Mouse (Mus musculus) CH12.LX (cell line): ENCODE data around the gene Fam89b. TPM values are rescaled to one million over a fixed set of nuclear protein-coding genes. Genes with fewer than 3 reads are reported as not detected.
A peak's percentile ranks its signal among the peaks of the same experiment; 100 is the strongest.

Source experiments
- DNase-seq: peaks from one replicate; pipeline ENCODE4 v3.0.0-alpha.2; 2013; ENCODE audit errors: extremely low read depth
- H3K27ac ChIP-seq: 2 replicates; pipeline ENCODE4 v1.5.1; 2012; ENCODE audit warnings: low read depth, mild to moderate bottlenecking, control low read depth, moderate library complexity; ENCODE audit not compliant: insufficient read depth
- H3K27me3 ChIP-seq: replicated peaks from 2 replicates; pipeline ENCODE3; 2012; ENCODE audit warnings: inconsistent platforms
- H3K36me3 ChIP-seq, 2 experiments: replicated peaks in 1 of 2; 2 replicates each; pipeline versions ENCODE3 to v1.6.1; 2012; ENCODE audit warnings: inconsistent platforms in 1 of 2, low read length in 1 of 2, mild to moderate bottlenecking in 1 of 2, mixed read lengths in 1 of 2, moderate library complexity in 1 of 2; ENCODE audit not compliant: control insufficient read depth in 1 of 2, insufficient read depth in 1 of 2
- H3K4me1 ChIP-seq, 2 experiments: 2 replicates each; pipeline ENCODE4 v1.6.1; 2012; ENCODE audit warnings: inconsistent platforms in 1 of 2, moderate library complexity in 1 of 2; ENCODE audit not compliant: insufficient read depth in 2 of 2, control insufficient read depth in 1 of 2
- H3K4me2 ChIP-seq: 2 replicates; pipeline ENCODE4 v1.6.1; 2012; ENCODE audit warnings: low read depth, mild to moderate bottlenecking, control low read depth; ENCODE audit not compliant: poor library complexity, insufficient read depth, severe bottlenecking
- H3K4me3 ChIP-seq, 3 experiments: fragments of 150-350 bp in 1 of 3; sonication (generic) in 1 of 3; replicated peaks in 1 of 3; 2 replicates each; pipeline versions ENCODE3 to v1.5.1; 2011 to 2012; ENCODE audit warnings: low read depth in 2 of 3, low read length in 2 of 3, mild to moderate bottlenecking in 2 of 3, moderate library complexity in 2 of 3, control low read depth in 1 of 3, improper control_type of control experiment in 1 of 3, inconsistent platforms in 1 of 3, mixed read lengths in 1 of 3; ENCODE audit not compliant: poor library complexity in 1 of 3
- H3K79me2 ChIP-seq: replicated peaks from 2 replicates; pipeline ENCODE4 v1.6.1; 2012; ENCODE audit warnings: mild to moderate bottlenecking, moderate library complexity; ENCODE audit not compliant: control insufficient read depth, poor library complexity, insufficient read depth, severe bottlenecking; ENCODE audit errors: extremely low read depth
- H3K9ac ChIP-seq: 2 replicates; pipeline ENCODE4 v1.6.1; 2012; ENCODE audit warnings: low read depth, mild to moderate bottlenecking, control low read depth, moderate library complexity; ENCODE audit not compliant: insufficient read depth
- H3K9me3 ChIP-seq: replicated peaks from 2 replicates; pipeline ENCODE3; 2012; ENCODE audit warnings: low read length, inconsistent platforms, mixed read lengths
- CHD1 ChIP-seq: IDR thresholded peaks from 2 replicates; pipeline ENCODE4 v1.6.1; 2012; ENCODE audit warnings: low read depth, low read length, improper control_type of control experiment, inconsistent platforms
- CTCF ChIP-seq, 2 experiments: IDR thresholded peaks in 1 of 2; conservative IDR thresholded peaks in 1 of 2; 2 replicates each; pipeline ENCODE4 v1.5.1; 2011 to 2012; ENCODE audit warnings: low read depth in 2 of 2, low read length in 2 of 2, improper control_type of control experiment in 1 of 2, inconsistent platforms in 1 of 2, mild to moderate bottlenecking in 1 of 2, moderate library complexity in 1 of 2
- ELF1 ChIP-seq: IDR thresholded peaks from 2 replicates; pipeline ENCODE4 v1.6.1; 2014; ENCODE audit warnings: low read depth, mild to moderate bottlenecking, inconsistent platforms, low read length, improper control_type of control experiment
- ETS1 ChIP-seq: conservative IDR thresholded peaks from 2 replicates; pipeline ENCODE4 v1.6.1; 2012; ENCODE audit warnings: low read depth, mild to moderate bottlenecking, inconsistent platforms, low read length, improper control_type of control experiment, moderate library complexity
- GABPA ChIP-seq: IDR thresholded peaks from 2 replicates; pipeline ENCODE4 v1.6.1; 2012; ENCODE audit warnings: low read depth, low read length, improper control_type of control experiment, inconsistent platforms; ENCODE audit not compliant: insufficient replicate concordance
- JUN ChIP-seq: IDR thresholded peaks from 2 replicates; pipeline ENCODE4 v1.6.1; 2011; ENCODE audit warnings: low read depth, mild to moderate bottlenecking, low read length, improper control_type of control experiment, moderate library complexity; ENCODE audit not compliant: insufficient read depth
- MAFK ChIP-seq: IDR thresholded peaks from 2 replicates; pipeline ENCODE4 v1.6.1; 2011; ENCODE audit warnings: low read length, improper control_type of control experiment; ENCODE audit not compliant: insufficient replicate concordance
- MAX ChIP-seq: IDR thresholded peaks from 2 replicates; pipeline ENCODE4 v1.6.1; 2011; ENCODE audit warnings: low read length, improper control_type of control experiment
- MXI1 ChIP-seq: IDR thresholded peaks from 2 replicates; pipeline ENCODE4 v1.6.1; 2011; ENCODE audit warnings: mild to moderate bottlenecking, low read depth, low read length, improper control_type of control experiment
- NELFE ChIP-seq: IDR thresholded peaks from 2 replicates; pipeline ENCODE4 v1.6.1; 2011; ENCODE audit warnings: low read depth, low read length, improper control_type of control experiment
- POLR2A ChIP-seq: IDR thresholded peaks from 2 replicates; pipeline ENCODE4 v1.6.1; 2011; ENCODE audit warnings: low read depth, mild to moderate bottlenecking, improper control_type of control experiment, low read length
- POLR2AphosphoS2 ChIP-seq: IDR thresholded peaks from 2 replicates; pipeline ENCODE4 v1.6.1; 2011; ENCODE audit warnings: low read depth, low read length, improper control_type of control experiment
- RAD21 ChIP-seq: IDR thresholded peaks from 2 replicates; pipeline ENCODE4 v1.6.1; 2011; ENCODE audit warnings: low read depth, mild to moderate bottlenecking, low read length, improper control_type of control experiment, moderate library complexity
- SIN3A ChIP-seq: IDR thresholded peaks from 2 replicates; pipeline ENCODE4 v1.6.1; 2012; ENCODE audit warnings: low read length, improper control_type of control experiment, inconsistent platforms
- UBTF ChIP-seq: IDR thresholded peaks from 2 replicates; pipeline ENCODE4 v1.6.1; 2012; ENCODE audit warnings: low read depth, mild to moderate bottlenecking, inconsistent platforms, low read length, improper control_type of control experiment, moderate library complexity
- USF1 ChIP-seq: IDR thresholded peaks from 2 replicates; pipeline ENCODE4 v1.6.1; 2014; ENCODE audit warnings: low read depth, mild to moderate bottlenecking, inconsistent platforms, low read length, improper control_type of control experiment
- USF2 ChIP-seq: conservative IDR thresholded peaks from 2 replicates; pipeline ENCODE4 v1.6.1; 2011; ENCODE audit warnings: low read depth, low read length, improper control_type of control experiment
- ZC3H11A ChIP-seq: IDR thresholded peaks from 2 replicates; pipeline ENCODE4 v1.6.1; 2012; ENCODE audit warnings: low read depth, mild to moderate bottlenecking, inconsistent platforms, low read length, improper control_type of control experiment
- ZKSCAN1 ChIP-seq: IDR thresholded peaks from 2 replicates; pipeline ENCODE4 v1.6.1; 2012; ENCODE audit warnings: low read depth, inconsistent platforms, low read length, improper control_type of control experiment, borderline replicate concordance
- ZMIZ1 ChIP-seq: IDR thresholded peaks from 2 replicates; pipeline ENCODE4 v1.6.1; 2012; ENCODE audit warnings: low read depth, mild to moderate bottlenecking, inconsistent platforms, low read length, improper control_type of control experiment
- dilution Hi-C: fragments of 300-500 bp; cut with MboI; formaldehyde crosslinking; loops from 2 replicates; pipeline ENCODE4 v1.14.3; 2020; ENCODE audit warnings: low sequenced_read_pairs; ENCODE audit not compliant: extremely low pct_unique_long_range_greater_than_20kb, extremely low pct_ligation_motif_present
- in situ Hi-C: fragments of 300-500 bp; cut with MboI; formaldehyde crosslinking; loops from 3 replicates; pipeline ENCODE4 v1.14.3; 2019; ENCODE audit warnings: low sequenced_read_pairs, low pct_ligation_motif_present, low pct_unique_long_range_greater_than_20kb, mixed read lengths
- polyA plus RNA-seq: library from polyadenylated mRNA; unstranded; fragments of >175 nt; gene quantifications from 2 replicates; pipeline ENCODE4 v1.2.1, GENCODE M21; 2012; ENCODE audit warnings: low read depth; ENCODE audit not compliant: insufficient read length
- total RNA-seq, 2 experiments: library from RNA; depleted of rRNA; stranded (reverse); fragments of 300-350 nt in 1 of 2; fragments of >200 nt in 1 of 2; gene quantifications; 2 replicates each; pipeline ENCODE4 v1.2.3; 2012 to 2014

The Fam89b gene
- total and polyA plus RNA-seq, 3 experiments: 7.5 to 13.4 (median 9.2) TPM

DNA sequence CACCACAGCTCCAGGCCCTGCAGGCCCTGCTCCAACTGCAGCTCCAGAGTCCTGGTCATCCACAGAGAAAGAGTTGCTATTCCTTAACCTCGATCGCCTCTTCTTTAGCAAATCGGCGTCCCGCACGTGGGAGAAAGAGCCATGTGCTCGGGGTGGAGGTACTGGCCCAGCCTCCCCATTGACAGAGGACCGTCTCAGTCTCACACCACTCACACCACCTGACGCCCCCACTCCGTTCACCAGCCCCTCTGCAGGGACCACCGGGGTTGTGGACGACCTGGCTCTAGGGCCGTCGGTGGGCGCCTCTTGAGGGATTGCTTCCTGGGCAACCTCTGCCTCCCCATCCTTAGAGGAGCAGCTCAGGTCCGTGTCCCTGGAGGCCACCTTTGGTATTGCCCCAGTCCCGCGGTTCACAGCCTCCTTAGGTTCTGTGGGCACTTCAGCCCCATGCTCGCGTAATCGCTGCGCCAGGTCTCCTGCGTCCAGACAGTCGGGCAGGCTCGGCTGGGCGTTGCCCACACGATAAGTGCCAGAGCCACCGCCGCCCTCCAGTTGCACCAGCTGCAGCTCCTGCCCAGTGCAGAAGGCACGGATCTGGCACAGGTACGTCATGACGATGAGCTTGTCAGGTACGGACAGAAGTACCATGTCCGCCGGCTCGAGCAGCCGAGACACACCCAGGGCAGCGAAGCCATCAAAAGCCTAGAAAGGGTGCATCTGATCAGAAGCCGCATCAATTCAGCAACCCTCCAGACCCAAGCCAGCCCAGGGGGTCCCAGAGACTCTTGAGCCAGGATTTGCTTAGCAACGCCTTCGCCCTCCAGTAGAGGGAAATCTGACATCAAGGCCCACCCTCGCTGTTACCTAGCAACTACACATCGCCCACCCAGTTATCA is 13.4 kb downstream of the Fam89b start:
- Histone ChIP-seq H3K27me3 (no peaks in the 10 kb centered on the region), H3K9ac (no peak overlapping the region), H3K9me3 (no peaks in the 10 kb centered on the region), H3K4me1 (peaks cover 21 to 43% of the 10 kb centered on the region in 2 experiments), H3K79me2 (no peaks in the 10 kb centered on the region), H3K27ac (no peak overlapping the region), H3K4me2 (no peak overlapping the region), H3K4me3 (no peak overlapping the region), H3K36me3 (peaks cover 52 to 97% of the 10 kb centered on the region in 2 experiments)
- no peak for TF ChIP-seq USF1
- TF ChIP-seq CTCF (conservative IDR thresholded peaks at IDR 0.05 in 1 of 2, IDR thresholded peaks at IDR 0.05 in 1 of 2; ENCODE audit: low read depth in 2 of 2, low read length in 2 of 2): 0 out of 4 replicates have a peak, but pooled peaks of 1 of the 2 experiments have one; percentile 1
- no peak for TF ChIP-seq ZC3H11A
- TF ChIP-seq MXI1: no peak
- no peak for TF ChIP-seq RAD21
- TF ChIP-seq ELF1: no peak
- TF ChIP-seq CHD1: no peak
- no peak for DNase-seq
- dilution Hi-C loops: no loop called here
- in situ Hi-C loops: no loop called here

- in situ Hi-C loops: no loop called here
- H3K27ac ChIP-seq: peak overlapping the region; percentile 53; the same call in 1 of the 2 replicates
- H3K79me2 ChIP-seq: no peaks in the 10 kb centered on the region
Observed at GRCm38 (mm10) chr19:5713730-5714129, 15.7 kb downstream of the Fam89b start.

DNA sequence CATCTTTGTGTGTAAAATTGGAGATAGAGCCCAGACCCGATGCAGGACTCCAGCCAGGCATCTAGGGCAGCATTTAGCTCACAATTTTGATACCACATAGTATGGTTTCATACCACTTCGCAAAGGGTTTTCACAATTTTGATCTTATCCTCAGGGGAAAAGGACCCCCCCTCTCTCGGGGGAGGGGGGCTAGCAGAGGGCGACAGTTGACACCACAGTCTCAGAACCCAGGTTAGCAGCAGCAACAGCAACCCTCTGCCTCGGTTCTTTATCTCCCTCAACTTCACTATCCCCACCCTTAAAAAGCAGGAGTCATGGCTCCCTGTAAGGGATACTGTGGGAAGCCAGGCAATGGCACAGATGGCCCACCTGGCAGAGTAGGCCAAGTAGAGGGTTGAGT is 16.2 kb downstream of the Fam89b start:
- Histone ChIP-seq H3K4me1 (peaks cover 21 to 46% of the 10 kb centered on the region in 2 experiments), H3K9ac (no peak overlapping the region), H3K4me3 (no peak overlapping the region), H3K27me3 (no peaks in the 10 kb centered on the region), H3K79me2 (no peaks in the 10 kb centered on the region), H3K9me3 (no peaks in the 10 kb centered on the region), H3K36me3 (peaks cover 43 to 93% of the 10 kb centered on the region in 2 experiments), H3K27ac (peak overlapping the region; percentile 53; the same call in 1 of the 2 replicates), H3K4me2 (peak overlapping the region; percentile 5; the same call in 1 of the 2 replicates)
- DNase-seq: no peak
- dilution Hi-C loops: no loop called here
- TF ChIP-seq GABPA: no peak
- TF ChIP-seq JUN: no peak
- TF ChIP-seq RAD21: no peak
- TF ChIP-seq ZMIZ1: no peak
- TF ChIP-seq ZC3H11A: no peak
- no peak for TF ChIP-seq POLR2A
- no peak for TF ChIP-seq CTCF (conservative IDR thresholded peaks at IDR 0.05 in 1 of 2, IDR thresholded peaks at IDR 0.05 in 1 of 2; ENCODE audit: low read depth in 2 of 2, low read length in 2 of 2)
- no peak for TF ChIP-seq MAFK
- TF ChIP-seq NELFE: no peak
- TF ChIP-seq ZKSCAN1: no peak
- TF ChIP-seq USF2: no peak
- no peak for TF ChIP-seq POLR2AphosphoS2
- no peak for TF ChIP-seq ETS1
- TF ChIP-seq UBTF: no peak
- no peak for TF ChIP-seq MAX
- in situ Hi-C loops: no loop called here

More at GRCm38 (mm10) chr19:5713730-5714129, 15.7 kb downstream of the Fam89b start:
- DNase-seq: peak; percentile 66
- H3K36me3 ChIP-seq: peaks cover 44 to 93% of the 10 kb centered on the region in 2 experiments
- no peak overlapping the region for H3K9ac ChIP-seq
- dilution Hi-C loops: no loop called here
- H3K4me3 ChIP-seq: no peak overlapping the region
- H3K4me2 ChIP-seq: peak overlapping the region; percentile 5; the same call in 1 of the 2 replicates
- no peak for TF ChIP-seq ZC3H11A
- TF ChIP-seq SIN3A: peak; percentile 74
- no peaks in the 10 kb centered on the region for H3K9me3 ChIP-seq
- H3K4me1 ChIP-seq: peaks cover 21 to 46% of the 10 kb centered on the region in 2 experiments
- H3K27me3 ChIP-seq: no peaks in the 10 kb centered on the region
